In genomic region chr5:32136301-32136863, GRCm38 (mm10) we compare ENCODE assay signal across 8 mouse cellular contexts. TPM values are rescaled to one million over a fixed set of nuclear protein-coding genes. Genes with fewer than 3 reads are reported as not detected.
DNase-seq lines count a peak whose midpoint lies in the region; ATAC-seq and TF ChIP-seq lines count a peak whose summit lies in the region.

No protein-coding gene starts in this region.

- peaks cover 51% of the 10 kb centered on the region for H3K79me3 ChIP-seq in C2C12 (ENCODE audit: low read depth)

- H3K4me1 ChIP-seq in embryonic facial prominence, embryonic 13.5 days: peaks cover 56% of the 10 kb centered on the region
- peaks cover 35% of the 10 kb centered on the region for H3K4me1 ChIP-seq in heart, embryonic 12.5 days (replicated peaks)
- H3K4me1 ChIP-seq in kidney, embryonic 16.5 days (ENCODE audit: insufficient read depth, low read length): peaks cover 52% of the 10 kb centered on the region
- H3K4me1 ChIP-seq in liver, embryonic 15.5 days (replicated peaks): peaks cover 16% of the 10 kb centered on the region
- peaks cover 41% of the 10 kb centered on the region for H3K4me1 ChIP-seq in neural tube, embryonic 15.5 days
- peaks cover 21% of the 10 kb centered on the region for H3K4me1 ChIP-seq in thymus, adult 2 months (replicated peaks; ENCODE audit: control insufficient read depth, insufficient read depth, low read length)

- no peak for TF ChIP-seq POLR2A in thymus, adult 2 months (IDR thresholded peaks at IDR 0.05; ENCODE audit: control insufficient read depth, extremely low read depth, insufficient read depth, low read length, poor library complexity)

- H3K9ac ChIP-seq in embryonic facial prominence, embryonic 13.5 days: peak overlapping the region; percentile 90
- H3K9ac ChIP-seq in heart, embryonic 12.5 days: peak overlapping the region; percentile 95
- peak overlapping the region; percentile 94 for H3K9ac ChIP-seq in kidney, embryonic 16.5 days (replicated peaks; ENCODE audit: low read length)
- peak overlapping the region; percentile 42 for H3K9ac ChIP-seq in liver, embryonic 15.5 days
- peak overlapping the region; percentile 73 for H3K9ac ChIP-seq in neural tube, embryonic 15.5 days (replicated peaks)

- under 1% methylated on average over 61 of the region's 63 CpGs for WGBS in embryonic facial prominence, embryonic 13.5 days
- WGBS in heart, embryonic 12.5 days: under 1% methylated on average over 63 of the region's 63 CpGs
- under 1% methylated on average over 63 of the region's 63 CpGs for WGBS in kidney, embryonic 16.5 days
- under 1% methylated on average over 63 of the region's 63 CpGs for WGBS in liver, embryonic 15.5 days (ENCODE audit: insufficient replicate concordance)
- WGBS in neural tube, embryonic 15.5 days: under 1% methylated on average over 59 of the region's 63 CpGs
- WGBS in thymus, adult 2 months: under 1% methylated on average over 63 of the region's 63 CpGs

- peak overlapping the region; percentile 98 for H3K27ac ChIP-seq in embryonic facial prominence, embryonic 13.5 days
- peak overlapping the region; percentile 98 for H3K27ac ChIP-seq in heart, embryonic 12.5 days (ENCODE audit: poor library complexity, severe bottlenecking)
- H3K27ac ChIP-seq in kidney, embryonic 16.5 days (ENCODE audit: low read length): peak overlapping the region; percentile 99
- H3K27ac ChIP-seq in liver, embryonic 15.5 days (replicated peaks): peak overlapping the region; percentile 82
- H3K27ac ChIP-seq in neural tube, embryonic 15.5 days (replicated peaks): peak overlapping the region; percentile 87
- peak overlapping the region; percentile 20; the same call in 1 of the 2 replicates for H3K27ac ChIP-seq in thymus, adult 2 months (ENCODE audit: control insufficient read depth, insufficient read depth, low read length)

- peak overlapping the region; percentile 79 for H3K4me3 ChIP-seq in C2C12 (ENCODE audit: insufficient read depth, poor library complexity, severe bottlenecking)
- peak overlapping the region; percentile 77 for H3K4me3 ChIP-seq in embryonic facial prominence, embryonic 13.5 days
- H3K4me3 ChIP-seq in heart, embryonic 12.5 days: peak overlapping the region; percentile 84
- H3K4me3 ChIP-seq in kidney, embryonic 16.5 days (ENCODE audit: low read length): peak overlapping the region; percentile 85
- peak overlapping the region; percentile 60 for H3K4me3 ChIP-seq in liver, embryonic 15.5 days (replicated peaks)
- H3K4me3 ChIP-seq in neural tube, embryonic 15.5 days (replicated peaks): peak overlapping the region; percentile 62
- H3K4me3 ChIP-seq in thymus, adult 2 months (ENCODE audit: control insufficient read depth, insufficient read depth, low read length): peak overlapping the region; percentile 50

- peak; percentile 78 to 83 for DNase-seq in adrenal gland, adult 18-20 months (ENCODE audit: low spot score in 2 of 2)
- DNase-seq in thymus, adult 2 months: peak; percentile 44

- peak overlapping the region; percentile 80 for H3K4me2 ChIP-seq in embryonic facial prominence, embryonic 13.5 days
- H3K4me2 ChIP-seq in heart, embryonic 12.5 days: peak overlapping the region; percentile 91
- H3K4me2 ChIP-seq in kidney, embryonic 16.5 days (replicated peaks; ENCODE audit: low read depth, low read length): peak overlapping the region; percentile 87
- H3K4me2 ChIP-seq in liver, embryonic 15.5 days: peak overlapping the region; percentile 75
- H3K4me2 ChIP-seq in neural tube, embryonic 15.5 days: peak overlapping the region; percentile 98

- peak overlapping the region; percentile 89 for H3ac ChIP-seq in C2C12 (ENCODE audit: control insufficient read depth, insufficient read length, low read depth)

- peaks cover 53% of the 10 kb centered on the region for H3K79me2 ChIP-seq in C2C12 (ENCODE audit: control insufficient read depth, insufficient read depth)

- no peak for ATAC-seq in embryonic facial prominence, embryonic 13.5 days (ENCODE audit: insufficient number of reproducible peaks, insufficient read depth, low FRiP score, low TSS enrichment, low read depth)
- ATAC-seq in heart, embryonic 12.5 days (ENCODE audit: insufficient number of reproducible peaks, low FRiP score): no peak
- no peak for ATAC-seq in kidney, embryonic 16.5 days (ENCODE audit: low FRiP score, low TSS enrichment)
- no peak for ATAC-seq in liver, embryonic 15.5 days (ENCODE audit: insufficient read depth)
- no peak for ATAC-seq in neural tube, embryonic 15.5 days (ENCODE audit: low FRiP score)

- no peak for TF ChIP-seq CTCF in C2C12 (IDR thresholded peaks at IDR 0.05; ENCODE audit: control insufficient read depth, insufficient read depth, insufficient read length)
- no peak for TF ChIP-seq CTCF in thymus, adult 2 months (IDR thresholded peaks at IDR 0.05; ENCODE audit: borderline replicate concordance, control insufficient read depth, extremely low read depth, insufficient read depth, low read length, poor library complexity)

- peaks cover 23% of the 10 kb centered on the region for H3K36me3 ChIP-seq in C2C12 (ENCODE audit: control insufficient read depth, insufficient read depth)
- no peaks in the 10 kb centered on the region for H3K36me3 ChIP-seq in embryonic facial prominence, embryonic 13.5 days
- no peaks in the 10 kb centered on the region for H3K36me3 ChIP-seq in heart, embryonic 12.5 days
- no peaks in the 10 kb centered on the region for H3K36me3 ChIP-seq in kidney, embryonic 16.5 days (ENCODE audit: insufficient read depth, low read length)
- no peaks in the 10 kb centered on the region for H3K36me3 ChIP-seq in liver, embryonic 15.5 days (replicated peaks)
- no peaks in the 10 kb centered on the region for H3K36me3 ChIP-seq in neural tube, embryonic 15.5 days
- no peaks in the 10 kb centered on the region for H3K36me3 ChIP-seq in thymus, adult 2 months (ENCODE audit: control insufficient read depth, insufficient read depth, low read length)

- no peaks in the 10 kb centered on the region for H3K9me3 ChIP-seq in embryonic facial prominence, embryonic 13.5 days
- H3K9me3 ChIP-seq in heart, embryonic 12.5 days (replicated peaks): no peaks in the 10 kb centered on the region
- no peaks in the 10 kb centered on the region for H3K9me3 ChIP-seq in kidney, embryonic 16.5 days (ENCODE audit: low read length)
- no peaks in the 10 kb centered on the region for H3K9me3 ChIP-seq in liver, embryonic 15.5 days (replicated peaks)
- no peaks in the 10 kb centered on the region for H3K9me3 ChIP-seq in neural tube, embryonic 15.5 days (replicated peaks)

- no peaks in the 10 kb centered on the region for H3K27me3 ChIP-seq in C2C12 (ENCODE audit: control insufficient read depth, insufficient read depth, insufficient read length)
- H3K27me3 ChIP-seq in embryonic facial prominence, embryonic 13.5 days: peaks cover 6% of the 10 kb centered on the region; the same call in 1 of the 2 replicates
- H3K27me3 ChIP-seq in heart, embryonic 12.5 days (replicated peaks): no peaks in the 10 kb centered on the region
- no peaks in the 10 kb centered on the region for H3K27me3 ChIP-seq in kidney, embryonic 16.5 days (ENCODE audit: insufficient read depth, low read length)
- H3K27me3 ChIP-seq in liver, embryonic 15.5 days: peaks cover 77% of the 10 kb centered on the region
- H3K27me3 ChIP-seq in neural tube, embryonic 15.5 days (replicated peaks): peaks cover 56% of the 10 kb centered on the region
- H3K27me3 ChIP-seq in thymus, adult 2 months (ENCODE audit: control insufficient read depth, insufficient read depth, low read length): peaks cover 2% of the 10 kb centered on the region; the same call in 1 of the 2 replicates

TF ChIP-seq in C2C12, 6 proteins besides CTCF, POLR2A, EP300 and RAD21:
- TF ChIP-seq MAX (IDR thresholded peaks at IDR 0.05) (no peak), FOSL1 (IDR thresholded peaks at IDR 0.05; ENCODE audit: insufficient read depth, low read length, poor library complexity, severe bottlenecking) (no peak), MYOG (IDR thresholded peaks at IDR 0.05; ENCODE audit: control insufficient read depth, extremely low read depth, insufficient read length) (no peak), CEBPB (IDR thresholded peaks at IDR 0.05; ENCODE audit: low read depth) (no peak), MYOD1 (IDR thresholded peaks at IDR 0.05; ENCODE audit: control insufficient read depth, insufficient read length, low read depth) (no peak), USF1 (IDR thresholded peaks at IDR 0.05; ENCODE audit: low read depth) (no peak)

RNA-seq across cellular contexts. Expression of gene Fosl2, which starts 0.8 kb away (rescaled TPM):
- polyA plus RNA-seq in C2C12 (2012; fragmentation: generic; extraction: Trizol): 15.3 TPM
- total RNA-seq in adrenal gland, adult 18-20 months (2021): 100 to 1,000 TPM; 188 to 364 TPM
- polyA plus RNA-seq in embryonic facial prominence, embryonic 13.5 days (2015; fragmentation: Nextera tagmentation; extraction: Ambion mirVana): 6.9 and 7.0 TPM in 2 replicates
- polyA plus RNA-seq in heart, embryonic 12.5 days (2016; fragmentation: Nextera tagmentation; extraction: Ambion mirVana): 3.3 and 3.8 TPM in 2 replicates
- polyA plus RNA-seq in kidney, embryonic 16.5 days (2015; fragmentation: Nextera tagmentation; extraction: Ambion mirVana): 5.5 and 6.5 TPM in 2 replicates
- 0.58 and 0.62 TPM in 2 replicates for polyA plus RNA-seq in liver, embryonic 15.5 days (2015; fragmentation: Nextera tagmentation; extraction: Ambion mirVana)
- polyA plus RNA-seq in neural tube, embryonic 15.5 days (2015; fragmentation: Nextera tagmentation; extraction: Ambion mirVana): 0.72 and 1.7 TPM in 2 replicates
- polyA plus RNA-seq in thymus, adult 2 months (2012; rRNA removed): 8.5 and 9.2 TPM in 2 replicates

Comparison
In these comparisons a context has a peak if more than half of its experiments do, and no peak if none do; other contexts are left out.
1. H3K27ac ChIP-seq: peak in every context shown above with its lines; median percentile 99 in kidney, embryonic 16.5 days; 98 in embryonic facial prominence, embryonic 13.5 days; 98 in heart, embryonic 12.5 days; 87 in neural tube, embryonic 15.5 days; 82 in liver, embryonic 15.5 days; 20 in thymus, adult 2 months.
2. H3K9ac ChIP-seq: peak in every context shown above with its lines; median percentile 95 in heart, embryonic 12.5 days; 94 in kidney, embryonic 16.5 days; 90 in embryonic facial prominence, embryonic 13.5 days; 73 in neural tube, embryonic 15.5 days; 42 in liver, embryonic 15.5 days.